Mouse (Mus musculus) right cerebral cortex, postnatal 14 days (tissue): ENCODE data around the gene Timm8a1.

Experiments
- DNase-seq: peaks from one replicate; pipeline ENCODE4 v3.0.0; 2022

The Timm8a1 gene

DNA sequence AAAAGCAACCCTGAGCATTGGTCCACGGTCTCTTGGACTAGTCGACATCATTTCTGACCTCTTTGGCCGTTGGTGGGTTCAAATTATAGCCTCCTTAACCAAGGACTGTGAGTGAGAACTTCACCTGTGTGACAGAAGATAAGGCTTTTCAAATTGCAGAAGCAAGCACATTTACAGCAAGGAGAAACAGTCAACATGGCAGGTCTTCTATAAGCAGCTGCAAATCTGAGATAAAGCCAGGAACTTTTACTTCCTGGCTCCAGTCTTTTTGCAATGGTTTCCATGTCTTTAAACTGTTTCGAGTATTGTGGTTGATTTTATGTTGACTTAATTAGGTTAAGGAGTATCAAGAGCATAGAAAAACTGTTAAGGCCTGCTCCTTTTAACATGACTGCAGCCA lies 17.9 kb downstream of the Timm8a1 start:
- no peak for DNase-seq

DNA sequence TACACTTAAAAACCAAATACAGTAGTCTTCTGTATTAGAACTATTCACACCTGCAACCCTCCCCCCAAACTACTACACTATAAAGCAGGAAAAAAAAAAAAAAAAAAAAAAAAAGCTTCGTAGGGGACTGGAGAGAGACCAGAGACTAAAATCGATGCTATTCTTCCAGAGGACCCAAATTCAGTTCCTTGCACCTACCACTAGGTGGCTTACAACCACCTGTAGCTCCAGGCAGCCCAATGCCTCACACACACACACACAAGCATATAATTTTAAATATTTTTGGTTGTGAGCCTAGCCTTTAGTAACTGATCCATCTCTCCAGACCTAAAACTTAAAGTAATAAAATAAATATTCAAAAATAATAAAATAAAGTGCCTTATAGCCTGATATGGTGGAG lies 32.2 kb downstream of the Timm8a1 start:
- no peak for DNase-seq

DNA sequence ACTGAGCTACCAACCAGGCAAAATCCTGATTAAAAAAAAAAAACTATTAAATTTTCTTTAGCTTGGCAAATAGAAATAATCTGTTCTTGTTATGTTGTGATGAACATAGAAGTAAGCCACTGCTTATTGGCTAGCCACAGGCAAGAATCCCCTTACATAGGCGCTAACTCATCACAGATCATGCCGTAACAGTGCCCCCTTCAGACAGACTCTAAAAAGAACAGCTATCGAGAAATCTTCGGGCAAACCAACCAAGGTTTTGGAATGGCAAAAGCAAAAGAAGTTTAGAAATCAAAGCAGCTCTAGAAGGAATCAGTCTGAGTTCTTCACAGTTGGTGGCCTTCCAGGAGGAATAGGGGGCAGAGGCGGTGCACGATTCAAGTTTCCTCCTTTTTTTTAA lies 33.7 kb downstream of the Timm8a1 start:
- DNase-seq, result no peak

DNA sequence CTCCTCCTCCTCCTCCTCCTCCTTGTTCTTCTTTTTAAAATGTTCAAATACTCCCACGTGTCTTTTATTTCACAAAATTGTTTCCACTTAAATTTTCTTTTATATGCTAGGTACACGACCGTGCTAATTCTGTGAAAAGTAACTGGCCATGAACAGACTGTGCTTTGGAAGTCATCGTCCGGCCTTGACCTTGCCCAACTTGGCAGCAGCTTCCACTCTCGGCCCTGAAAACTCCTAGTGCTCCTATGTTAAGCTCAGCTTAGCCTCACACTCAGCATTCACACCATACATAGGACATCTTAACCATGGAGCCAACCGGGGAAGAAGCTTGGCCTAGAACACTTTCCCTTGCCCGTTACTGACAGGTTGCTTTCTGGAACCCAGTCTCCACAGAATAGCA lies 41.0 kb downstream of the Timm8a1 start:
- DNase-seq, result no peak
